Mouse (Mus musculus): Measurements from ENCODE around the gene Pam.

DNA sequence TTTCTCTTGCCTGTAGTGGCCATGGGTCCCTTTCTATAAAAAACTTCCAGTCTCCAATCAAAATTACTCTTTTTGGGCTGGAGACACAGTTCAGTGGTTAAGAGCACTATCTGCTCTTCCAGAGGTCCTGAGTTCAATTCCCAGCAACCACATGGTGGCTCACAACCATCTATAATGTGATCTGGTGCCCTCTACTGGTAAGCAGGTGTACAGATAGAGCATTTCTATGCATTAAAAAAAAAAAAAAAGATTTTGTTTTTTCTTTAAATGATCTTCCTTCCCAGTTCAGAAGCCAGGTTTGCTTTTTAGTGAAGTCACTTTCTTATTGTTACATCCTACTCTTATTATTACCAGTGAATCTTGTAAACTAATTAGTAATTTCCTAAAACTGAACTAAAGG, 218.4 kb downstream of the Pam start:
- TF ChIP-seq POLR2A (IDR thresholded peaks at IDR 0.05; ENCODE audit: borderline replicate concordance, low read depth, low read length) (no peak), CTCF (IDR thresholded peaks at IDR 0.05; ENCODE audit: low read depth, low read length) (no peak)
